Comparison of ENCODE assay signal across 11 mouse cellular contexts in genomic region chr5:101767086-101767485, GRCm38 (mm10). TPM values are rescaled to one million over a fixed set of nuclear protein-coding genes. Genes with fewer than 3 reads are reported as not detected.
DNase-seq lines count a peak whose midpoint lies in the region; TF ChIP-seq lines count a peak whose summit lies in the region.
"Had no signal": no experiment of that assay in that cellular context is flagged by ENCODE, and none has a peak within 500 bp of the region (broad histone marks: within the 10 kb centered on the region; RNA-seq: fewer than 3 reads in every experiment).

No protein-coding gene starts in this region.

- no peaks in the 10 kb centered on the region; the same call in 1 of the 2 replicates for H3K36me3 ChIP-seq in testis, adult 2 months (ENCODE audit: control insufficient read depth, insufficient read depth, low read length)
- H3K36me3 ChIP-seq: hindbrain, embryonic 10.5 days had no signal

- TF ChIP-seq POLR2A in testis, adult 2 months (IDR thresholded peaks at IDR 0.05; ENCODE audit: control insufficient read depth, low read depth, low read length), result no peak

- no peak overlapping the region for H3K27ac ChIP-seq in testis, adult 2 months (ENCODE audit: control insufficient read depth, insufficient read depth, low read depth, low read length)
- H3K27ac ChIP-seq: hindbrain, embryonic 10.5 days had no signal

- peak; percentile 2 for DNase-seq in kidney, postnatal 10 days
- DNase-seq in kidney, postnatal 4 days, result no peak
- DNase-seq in testis, postnatal 14 days (ENCODE audit: low spot score), result no peak
- peak; percentile 48 for DNase-seq in large intestine, adult 2 months (ENCODE audit: low read depth, low spot score)
- no peak for DNase-seq in embryo, embryonic 11 days
- DNase-seq in ovary, postnatal 36 days (ENCODE audit: low spot score), result no peak
- DNase-seq: layer of hippocampus, adult 9-11 months; retina, postnatal 1 day had no signal

- no peak for TF ChIP-seq CTCF in testis, adult 2 months (IDR thresholded peaks at IDR 0.05; ENCODE audit: control insufficient read depth, insufficient read depth, insufficient replicate concordance, low read depth, low read length)

- H3K4me1 ChIP-seq in testis, adult 2 months (ENCODE audit: control insufficient read depth, insufficient read depth, low read length), result peaks cover 11% of the 10 kb centered on the region

- 25% methylated on average over 5 of the region's 5 CpGs for WGBS in large intestine, adult 2 months

- H3K27me3 ChIP-seq in testis, adult 2 months (ENCODE audit: control insufficient read depth, insufficient read depth, low read length), result no peaks in the 10 kb centered on the region
- H3K27me3 ChIP-seq: Patski had no signal

- peak overlapping the region; percentile 14; the same call in 1 of the 2 replicates for H3K4me3 ChIP-seq in testis, adult 2 months (ENCODE audit: control insufficient read depth, low read depth, low read length)
- H3K4me3 ChIP-seq: hindbrain, embryonic 10.5 days had no signal

RNA-seq across cellular contexts. Expression of gene Cds1, which starts 2.2 kb away (rescaled TPM):
- polyA plus RNA-seq in testis, adult 2 months (2012; rRNA removed), result 195 and 201 TPM in 2 replicates
- 146 and 187 TPM in 2 replicates for polyA plus RNA-seq in large intestine, adult 2 months (2012; rRNA removed)

Comparison
In these comparisons a context has a peak if more than half of its experiments do, and no peak if none do; other contexts are left out.
1. DNase-seq: peak in kidney, postnatal 10 days (single experiment) and large intestine, adult 2 months (single experiment); none in kidney, postnatal 4 days (0 of 2), testis, postnatal 14 days (single experiment), embryo, embryonic 11 days (single experiment) and ovary, postnatal 36 days (single experiment).